ENCODE assay signal across 16 mouse cellular contexts in genomic region chr2:31953687-31954086, GRCm38 (mm10). TPM values are rescaled to one million over a fixed set of nuclear protein-coding genes. Genes with fewer than 3 reads are reported as not detected.
DNase-seq lines count a peak whose midpoint lies in the region; ATAC-seq and TF ChIP-seq lines count a peak whose summit lies in the region.
"Had no signal": no experiment of that assay in that cellular context is flagged by ENCODE, and none has a peak within 500 bp of the region (broad histone marks: within the 10 kb centered on the region; RNA-seq: fewer than 3 reads in every experiment).

No protein-coding gene starts in this region.

- H3K27me3 ChIP-seq in heart, embryonic 10.5 days (ENCODE audit: insufficient read depth, poor library complexity, severe bottlenecking): peaks cover 5% of the 10 kb centered on the region; the same call in 1 of the 2 replicates
- no peaks in the 10 kb centered on the region for H3K27me3 ChIP-seq in lung, postnatal 0 days (replicated peaks; ENCODE audit: insufficient read depth, low read length)
- H3K27me3 ChIP-seq in kidney, adult 2 months (replicated peaks; ENCODE audit: control insufficient read depth, insufficient read depth, low read length): no peaks in the 10 kb centered on the region
- peaks cover 14% of the 10 kb centered on the region for H3K27me3 ChIP-seq in midbrain, embryonic 13.5 days
- H3K27me3 ChIP-seq: forebrain, embryonic 13.5 days had no signal

- TF ChIP-seq CTCF in lung, postnatal 0 days (IDR thresholded peaks at IDR 0.05): no peak
- TF ChIP-seq CTCF in kidney, adult 2 months (conservative IDR thresholded peaks at IDR 0.05; ENCODE audit: insufficient read depth, insufficient read length, low read depth, low read length): no peak

- 0 out of 2 replicates have a peak overlapping the region, but pooled peaks have one; percentile 6 for H3K4me3 ChIP-seq in heart, embryonic 10.5 days
- no peak overlapping the region for H3K4me3 ChIP-seq in lung, postnatal 0 days (ENCODE audit: low read depth, low read length)
- no peak overlapping the region for H3K4me3 ChIP-seq in kidney, adult 2 months (ENCODE audit: insufficient read depth, low read depth, low read length)
- H3K4me3 ChIP-seq in midbrain, embryonic 13.5 days (replicated peaks): no peak overlapping the region
- H3K4me3 ChIP-seq: forebrain, embryonic 13.5 days; limb, embryonic 12.5 days; liver, embryonic 15.5 days; midbrain, embryonic 10.5 days had no signal

- TF ChIP-seq POLR2A in kidney, adult 2 months (IDR thresholded peaks at IDR 0.05; ENCODE audit: low read depth, low read length): peak; percentile 6

- DNase-seq in heart, embryonic 10.5 days (ENCODE audit: low spot score): peak; percentile 92
- DNase-seq in heart, adult 11 months: no peak
- no peak for DNase-seq in lung, postnatal 0 days (ENCODE audit: low spot score)
- DNase-seq in lung, adult 18-20 months: no peak
- DNase-seq in kidney, adult 2 months: peak; percentile 70
- peak; percentile 54 to 67 for DNase-seq in kidney, postnatal 36 days
- DNase-seq in cerebellum, postnatal 36 days: no peak
- DNase-seq: adrenal gland, postnatal 25 days; cerebellum, adult 9-11 months; right cerebral cortex, postnatal 25 days had no signal

- no peak for TF ChIP-seq EP300 in lung, postnatal 0 days (IDR thresholded peaks at IDR 0.05)

- no peak overlapping the region for H3K4me2 ChIP-seq in lung, postnatal 0 days (replicated peaks; ENCODE audit: low read depth, low read length)
- H3K4me2 ChIP-seq in midbrain, embryonic 13.5 days (replicated peaks): no peak overlapping the region
- H3K4me2 ChIP-seq: forebrain, embryonic 13.5 days; limb, embryonic 12.5 days; liver, embryonic 15.5 days had no signal

- 35% methylated on average over 8 of the region's 8 CpGs for WGBS in heart, embryonic 10.5 days
- 55% methylated on average over 8 of the region's 8 CpGs for WGBS in lung, postnatal 0 days
- WGBS in kidney, adult 2 months: 60% methylated on average over 8 of the region's 8 CpGs
- 94% methylated on average over 8 of the region's 8 CpGs for WGBS in midbrain, embryonic 13.5 days

- H3K9me3 ChIP-seq in heart, embryonic 10.5 days: no peaks in the 10 kb centered on the region
- H3K9me3 ChIP-seq in lung, postnatal 0 days (ENCODE audit: low read length): no peaks in the 10 kb centered on the region
- no peaks in the 10 kb centered on the region for H3K9me3 ChIP-seq in midbrain, embryonic 13.5 days
- H3K9me3 ChIP-seq: forebrain, embryonic 13.5 days; G1E; limb, embryonic 12.5 days; liver, embryonic 15.5 days; midbrain, embryonic 10.5 days had no signal

- peak overlapping the region; percentile 93 for H3K27ac ChIP-seq in heart, embryonic 10.5 days
- no peak overlapping the region for H3K27ac ChIP-seq in lung, postnatal 0 days (ENCODE audit: low read length)
- H3K27ac ChIP-seq in kidney, adult 2 months (ENCODE audit: insufficient read depth, low read depth, low read length): peak overlapping the region; percentile 97
- H3K27ac ChIP-seq in midbrain, embryonic 13.5 days: no peak overlapping the region
- H3K27ac ChIP-seq: forebrain, embryonic 13.5 days; limb, embryonic 12.5 days; liver, embryonic 15.5 days; midbrain, embryonic 10.5 days had no signal

- peaks cover 24% of the 10 kb centered on the region for H3K36me3 ChIP-seq in heart, embryonic 10.5 days
- no peaks in the 10 kb centered on the region for H3K36me3 ChIP-seq in lung, postnatal 0 days (ENCODE audit: insufficient read depth, low read length)
- H3K36me3 ChIP-seq in kidney, adult 2 months (ENCODE audit: control insufficient read depth, insufficient read depth, low read length): no peaks in the 10 kb centered on the region
- peaks cover 7% of the 10 kb centered on the region; the same call in 1 of the 2 replicates for H3K36me3 ChIP-seq in midbrain, embryonic 13.5 days
- H3K36me3 ChIP-seq: G1E; liver, embryonic 15.5 days had no signal

- 0 out of 2 replicates have a peak, but pooled peaks have one; percentile 32 for ATAC-seq in lung, postnatal 0 days
- ATAC-seq in midbrain, embryonic 13.5 days: no peak
- ATAC-seq: forebrain, embryonic 13.5 days had no signal

- H3K9ac ChIP-seq in lung, postnatal 0 days (replicated peaks; ENCODE audit: low read depth): no peak overlapping the region
- no peak overlapping the region for H3K9ac ChIP-seq in midbrain, embryonic 13.5 days (replicated peaks)
- H3K9ac ChIP-seq: forebrain, embryonic 13.5 days; limb, embryonic 12.5 days; liver, embryonic 15.5 days had no signal

- H3K4me1 ChIP-seq in heart, embryonic 10.5 days: peaks cover 80% of the 10 kb centered on the region
- H3K4me1 ChIP-seq in lung, postnatal 0 days (ENCODE audit: insufficient read depth, low read depth, low read length): peaks cover 4% of the 10 kb centered on the region
- peaks cover 4% of the 10 kb centered on the region; the same call in 1 of the 2 replicates for H3K4me1 ChIP-seq in kidney, adult 2 months (ENCODE audit: control insufficient read depth, insufficient read depth, low read length)
- H3K4me1 ChIP-seq in midbrain, embryonic 13.5 days (replicated peaks): peaks cover 25% of the 10 kb centered on the region

RNA-seq across cellular contexts. Expression of gene Aif1l, which starts 3.7 kb away (rescaled TPM):
- polyA plus RNA-seq in heart, embryonic 10.5 days (2016; fragmentation: Nextera tagmentation; extraction: Ambion mirVana): 92.8 and 96.1 TPM in 2 replicates
- polyA plus RNA-seq in lung, postnatal 0 days (2015; fragmentation: Nextera tagmentation; extraction: Ambion mirVana): 11.7 and 12.6 TPM in 2 replicates
- 152 and 177 TPM in 2 replicates for polyA plus RNA-seq in kidney, adult 2 months (2012; rRNA removed)
- polyA plus RNA-seq in midbrain, embryonic 13.5 days (2015; fragmentation: Nextera tagmentation; extraction: Ambion mirVana): 32.1 and 32.6 TPM in 2 replicates
- polyA plus RNA-seq: G1E had no signal

RNA-seq across cellular contexts. Expression of gene Nup214, which starts 20.5 kb away (rescaled TPM):
- 76.5 and 83.8 TPM in 2 replicates for polyA plus RNA-seq in heart, embryonic 10.5 days (2016; fragmentation: Nextera tagmentation; extraction: Ambion mirVana)
- polyA plus RNA-seq in lung, postnatal 0 days (2015; fragmentation: Nextera tagmentation; extraction: Ambion mirVana): 57.1 and 65.6 TPM in 2 replicates
- 41.3 and 41.8 TPM in 2 replicates for polyA plus RNA-seq in kidney, adult 2 months (2012; rRNA removed)
- polyA plus RNA-seq in midbrain, embryonic 13.5 days (2015; fragmentation: Nextera tagmentation; extraction: Ambion mirVana): 84.5 and 91.4 TPM in 2 replicates

Comparison
In these comparisons a context has a peak if more than half of its experiments do, and no peak if none do; other contexts are left out.
1. DNase-seq: peak in heart, embryonic 10.5 days (single experiment), kidney, adult 2 months (single experiment) and kidney, postnatal 36 days (2 of 2); none in heart, adult 11 months (single experiment), lung, postnatal 0 days (single experiment), lung, adult 18-20 months (0 of 2) and cerebellum, postnatal 36 days (0 of 2).
2. H3K27ac ChIP-seq: peak in heart, embryonic 10.5 days (single experiment) and kidney, adult 2 months (single experiment); none in lung, postnatal 0 days (single experiment) and midbrain, embryonic 13.5 days (single experiment).